Mouse (Mus musculus): Measurements from ENCODE around the gene Galk1.

Gene Galk1

DNA sequence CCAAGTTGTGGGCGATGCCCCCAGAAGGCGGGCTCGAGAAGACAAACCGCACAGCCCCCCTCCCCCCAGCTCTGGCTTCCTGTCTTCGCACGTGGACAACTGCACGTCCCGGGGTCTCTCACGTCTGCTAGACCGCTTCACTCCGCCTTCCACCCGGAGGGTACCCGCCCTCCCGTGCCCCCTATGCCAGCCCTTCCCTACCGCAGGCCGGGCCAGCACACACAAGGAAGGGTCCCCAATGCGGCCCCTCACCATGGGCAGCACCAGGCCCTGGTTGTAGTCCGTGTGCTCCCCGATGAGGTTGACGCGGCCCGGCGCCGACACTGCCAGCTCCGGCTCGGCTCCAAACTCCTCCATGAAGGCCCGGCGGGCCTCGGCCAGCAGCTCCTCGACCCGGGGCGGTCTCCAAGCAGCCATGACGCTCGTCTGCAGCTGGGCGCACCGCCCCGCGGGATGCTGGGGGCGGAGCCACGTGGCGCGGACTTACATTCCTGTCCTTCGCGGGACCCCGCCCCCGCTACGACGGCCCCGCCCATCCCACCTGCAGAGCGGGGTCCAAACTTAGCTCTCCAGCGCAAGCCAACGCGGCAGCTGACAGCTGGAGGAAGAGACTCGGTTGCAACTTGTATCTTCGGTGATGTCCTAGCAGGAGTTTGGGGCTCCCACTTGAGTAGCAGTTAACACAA lies at the start of gene Galk1:
Gene Galk1 (minus strand): TSS at position 458 of the 686 bp plus-strand sequence.
- DNase-seq (ENCODE audit: low spot score in 2 of 2), result peak; percentile 90

DNA sequence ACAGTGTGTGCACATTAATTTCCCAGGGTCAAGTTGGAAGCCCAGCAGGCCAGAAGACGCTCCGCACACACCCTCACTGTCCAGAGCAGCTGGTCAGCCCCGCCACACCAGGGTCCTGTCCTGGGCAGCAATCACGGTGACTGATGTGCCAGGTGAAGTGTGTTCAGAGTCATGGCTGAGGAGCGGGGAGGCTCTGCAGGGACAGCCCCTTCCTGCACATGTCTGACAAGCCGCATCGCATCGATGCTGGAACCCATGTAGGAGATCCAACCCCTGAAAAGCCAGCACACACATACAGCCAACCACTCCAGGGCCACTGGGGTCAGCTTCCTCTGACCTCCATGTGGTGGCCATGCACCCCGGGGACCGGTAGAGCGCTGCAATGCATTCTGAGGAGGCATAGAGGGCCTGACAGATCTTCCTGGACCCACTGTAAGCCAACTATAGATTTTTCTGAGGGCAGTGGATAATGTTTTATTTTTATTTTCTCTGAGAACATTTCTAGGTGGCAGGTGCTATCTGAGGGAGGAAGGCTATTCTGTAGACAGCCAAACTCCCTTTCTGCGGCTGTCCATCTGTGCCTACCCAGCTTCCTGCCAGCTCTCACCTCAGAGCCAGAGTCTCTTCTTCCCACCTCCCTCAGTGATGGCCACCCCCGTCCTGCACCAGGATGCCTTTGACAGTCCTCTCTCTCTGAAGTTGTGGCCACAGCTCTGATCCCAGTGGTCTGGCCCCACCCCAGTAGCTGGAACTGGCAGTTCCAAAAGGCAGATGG lies 49.3 kb upstream of the Galk1 start:
- no peak for DNase-seq (ENCODE audit: low spot score in 2 of 2)

DNA sequence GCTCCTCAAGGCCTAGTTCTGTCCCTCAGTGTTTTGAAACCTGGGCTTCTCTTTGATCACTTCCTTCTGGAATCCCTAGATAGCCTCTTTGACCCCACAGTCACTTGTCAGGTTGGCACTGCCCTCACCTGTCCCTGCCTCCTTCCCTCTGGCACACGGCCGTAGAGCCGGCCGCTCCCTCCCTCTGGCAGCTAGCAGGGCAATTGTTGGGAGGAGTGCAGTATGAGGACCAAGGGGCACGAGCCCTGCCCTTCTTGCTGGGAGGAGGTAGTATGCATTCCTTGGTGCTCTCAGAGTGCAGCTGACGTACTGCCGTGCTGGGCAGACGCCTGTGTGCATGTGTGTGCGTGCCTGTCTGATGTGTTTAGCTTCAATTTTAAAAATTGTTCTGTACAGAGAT lies 48.1 kb upstream of the Galk1 start:
- DNase-seq (ENCODE audit: low spot score in 2 of 2), result no peak

DNA sequence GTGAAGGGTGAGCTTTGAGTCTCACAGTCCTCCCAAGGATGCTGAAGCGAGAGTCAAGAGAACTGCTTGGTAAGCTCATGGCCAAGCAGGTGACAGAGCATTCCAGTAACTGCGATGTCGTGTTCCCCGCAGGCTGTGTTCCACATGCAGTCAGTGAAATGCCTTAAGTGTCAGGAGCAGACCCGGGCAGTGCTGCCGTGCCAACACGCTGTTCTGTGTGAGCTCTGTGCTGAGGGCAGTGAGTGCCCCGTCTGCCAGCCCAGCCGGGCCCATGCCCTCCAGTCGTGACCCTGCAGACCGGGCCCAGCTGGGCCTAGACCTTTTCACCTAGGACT lies 47.1 kb upstream of the Galk1 start:
- DNase-seq (ENCODE audit: low spot score in 2 of 2), result no peak

DNA sequence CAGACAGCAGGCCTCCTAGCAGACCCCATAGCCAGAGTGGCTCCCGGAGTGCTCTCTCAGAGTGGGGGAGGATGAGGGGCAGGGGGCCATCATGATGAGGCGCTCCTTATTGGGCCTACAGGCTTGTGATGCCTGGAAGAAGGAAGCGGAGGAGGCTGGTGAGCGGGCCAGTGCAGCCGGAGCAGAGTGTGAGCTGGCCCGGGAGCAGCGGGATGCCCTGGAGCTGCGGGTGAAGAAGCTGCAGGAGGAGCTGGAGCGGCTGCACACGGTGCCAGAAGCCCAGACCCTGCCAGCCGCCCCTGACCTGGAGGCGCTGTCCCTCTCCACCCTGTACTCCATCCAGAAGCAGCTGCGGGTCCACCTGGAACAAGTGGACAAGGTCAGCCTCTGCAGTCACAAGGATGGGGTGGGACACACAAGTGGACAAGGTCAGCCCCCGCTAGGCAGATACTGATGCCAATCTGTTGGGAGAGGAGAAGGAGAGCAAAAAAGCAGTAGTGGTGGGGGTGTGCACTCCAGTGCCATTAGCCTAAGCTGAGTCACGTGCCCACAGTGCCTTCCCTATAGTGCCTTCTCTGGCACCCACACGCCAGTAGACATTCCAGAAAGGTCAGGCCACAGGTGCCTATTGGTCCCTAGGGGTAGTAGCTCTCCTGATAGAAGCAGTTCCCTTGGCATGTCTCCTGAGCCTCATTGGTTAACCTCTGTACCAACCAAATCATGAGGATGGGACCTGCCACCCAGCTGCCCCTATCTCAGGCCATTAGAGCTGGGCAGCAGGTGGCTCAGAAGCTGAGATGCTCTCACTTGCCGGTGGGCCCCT lies 46.6 kb upstream of the Galk1 start:
- no peak for DNase-seq (ENCODE audit: low spot score in 2 of 2)

DNA sequence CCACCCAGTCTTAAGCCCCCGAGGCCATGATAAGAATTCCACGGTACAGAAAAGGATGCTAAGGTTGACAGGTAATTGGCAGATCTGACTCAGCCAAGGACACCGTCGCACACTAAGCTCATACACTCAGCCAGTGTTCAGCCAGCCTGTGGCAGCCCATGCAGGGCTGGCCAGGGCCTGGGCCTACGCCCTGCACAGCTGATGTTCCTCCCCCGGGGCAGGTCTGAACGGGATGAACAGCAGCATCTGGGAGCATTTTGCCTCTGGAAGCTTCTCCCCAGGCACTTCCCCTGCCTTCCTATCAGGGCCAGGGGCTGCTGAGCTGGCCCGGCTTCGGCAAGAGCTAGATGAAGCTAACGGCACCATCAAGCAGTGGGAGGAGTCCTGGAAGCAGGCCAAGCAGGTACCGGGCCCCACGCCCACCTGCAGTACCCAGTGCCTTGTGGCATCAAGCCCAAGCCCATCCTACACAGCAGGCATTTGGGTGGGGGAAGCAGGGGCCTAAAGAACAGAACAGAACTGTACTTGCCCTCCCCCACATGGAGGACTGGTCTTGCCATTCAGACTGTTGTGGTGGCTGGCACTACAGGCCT lies 45.6 kb upstream of the Galk1 start:
- no peak for DNase-seq (ENCODE audit: low spot score in 2 of 2)

DNA sequence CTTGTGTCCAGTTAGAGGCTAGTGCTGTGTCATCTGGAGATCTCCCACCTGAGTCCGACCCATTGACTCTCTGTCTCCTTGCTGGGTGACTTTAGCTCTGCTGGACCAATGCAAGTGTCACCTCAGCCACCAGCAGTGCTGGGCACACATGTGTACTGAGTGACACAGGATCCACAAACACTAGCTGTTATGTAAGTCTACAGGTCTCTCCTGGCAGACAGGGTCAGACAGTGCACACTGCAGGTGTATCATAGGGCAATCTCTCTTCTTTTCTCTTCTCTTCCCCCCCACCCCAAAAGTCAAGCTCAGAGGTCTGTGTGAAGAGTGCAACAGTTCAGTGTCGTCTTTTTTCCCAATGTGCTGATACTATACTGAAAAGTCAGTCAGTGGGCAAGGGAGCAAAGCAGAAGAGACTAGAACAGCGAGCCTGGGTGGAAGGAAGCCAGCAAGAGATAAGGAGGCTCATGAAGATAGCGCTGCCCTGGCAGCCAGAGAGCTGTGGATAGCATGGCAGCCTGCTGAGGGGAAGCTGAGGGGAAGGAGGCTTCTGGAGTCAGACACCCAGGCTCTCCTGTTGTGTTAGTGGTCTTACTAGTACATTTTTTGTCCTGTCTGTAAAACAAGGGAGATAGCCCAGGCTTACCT lies 44.8 kb upstream of the Galk1 start:
- no peak for DNase-seq (ENCODE audit: low spot score in 2 of 2)

DNA sequence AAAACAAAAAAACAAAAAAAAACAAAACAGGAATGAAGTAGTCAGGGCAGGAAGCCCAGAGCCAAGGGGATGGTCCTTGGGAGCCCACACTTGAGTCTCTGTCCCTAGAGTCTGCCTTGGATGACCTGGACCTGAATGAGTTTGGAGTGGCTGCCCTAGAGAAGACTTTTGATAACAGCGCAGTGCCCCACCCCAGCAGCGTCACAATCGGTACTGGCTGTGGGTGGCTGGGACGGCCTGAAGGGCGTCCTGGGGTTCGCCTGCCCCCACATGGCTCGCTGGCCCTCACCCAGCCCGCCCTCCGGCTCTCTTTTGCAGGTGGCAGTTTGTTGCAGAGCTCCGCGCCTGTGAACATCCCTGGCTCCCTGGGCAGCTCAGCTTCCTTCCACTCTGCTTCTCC lies 43.4 kb upstream of the Galk1 start:
- DNase-seq (ENCODE audit: low spot score in 2 of 2), result no peak

DNA sequence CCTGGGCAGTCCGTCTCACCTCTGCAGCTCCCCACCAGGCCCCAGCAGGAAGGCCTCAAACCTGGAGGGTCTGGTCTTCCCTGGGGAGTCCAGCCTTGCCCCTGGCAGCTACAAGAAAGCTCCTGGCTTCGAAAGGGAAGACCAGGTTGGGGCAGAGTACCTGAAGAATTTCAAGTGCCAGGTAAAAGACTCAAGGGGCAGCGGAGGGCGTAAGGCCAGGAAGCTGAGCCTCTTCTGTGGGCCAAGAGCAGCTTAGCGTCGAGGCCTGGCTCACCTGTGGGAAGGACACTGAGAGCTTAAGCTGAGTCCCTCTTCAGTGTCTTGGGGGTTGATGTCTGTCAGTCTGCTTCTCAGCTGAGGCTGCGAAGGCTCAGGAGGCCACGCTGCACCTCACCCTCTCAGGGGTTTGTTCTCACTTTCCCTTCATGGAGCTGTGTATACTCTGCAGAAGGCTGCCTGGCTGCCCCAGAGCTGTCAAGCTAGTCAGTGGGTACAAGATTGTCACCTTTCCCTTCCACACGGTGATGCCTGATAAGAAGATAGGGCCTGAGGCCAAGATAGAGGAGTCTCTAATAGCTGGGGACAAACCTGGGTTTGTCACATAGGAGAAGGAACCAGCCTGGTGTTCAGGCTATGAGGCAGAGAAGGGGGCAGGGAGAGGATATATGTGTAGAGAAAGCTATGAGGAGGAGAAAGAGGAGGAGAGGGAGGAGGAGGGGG lies 41.2 kb upstream of the Galk1 start:
- no peak for DNase-seq (ENCODE audit: low spot score in 2 of 2)

DNA sequence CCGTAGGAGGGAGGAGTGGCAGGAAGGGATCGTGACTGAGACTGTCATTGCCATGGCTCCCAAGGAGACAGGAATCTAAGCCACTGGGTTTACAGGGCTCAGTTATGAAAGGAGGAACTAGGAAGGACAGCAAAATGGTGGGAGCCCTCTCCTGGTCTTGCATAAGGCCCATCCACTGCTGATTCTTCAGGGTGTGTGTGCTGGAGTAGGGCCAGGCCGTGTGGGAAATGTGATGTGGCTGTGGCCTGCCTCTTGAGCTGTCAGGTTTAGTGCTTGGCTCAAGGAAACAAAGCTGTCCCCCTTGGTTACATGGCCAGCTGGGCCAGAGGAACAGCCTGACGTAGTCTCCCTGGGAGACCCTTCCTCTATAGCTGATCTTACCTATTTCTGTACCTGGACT lies 37.7 kb upstream of the Galk1 start:
- DNase-seq (ENCODE audit: low spot score in 2 of 2), result no peak

DNA sequence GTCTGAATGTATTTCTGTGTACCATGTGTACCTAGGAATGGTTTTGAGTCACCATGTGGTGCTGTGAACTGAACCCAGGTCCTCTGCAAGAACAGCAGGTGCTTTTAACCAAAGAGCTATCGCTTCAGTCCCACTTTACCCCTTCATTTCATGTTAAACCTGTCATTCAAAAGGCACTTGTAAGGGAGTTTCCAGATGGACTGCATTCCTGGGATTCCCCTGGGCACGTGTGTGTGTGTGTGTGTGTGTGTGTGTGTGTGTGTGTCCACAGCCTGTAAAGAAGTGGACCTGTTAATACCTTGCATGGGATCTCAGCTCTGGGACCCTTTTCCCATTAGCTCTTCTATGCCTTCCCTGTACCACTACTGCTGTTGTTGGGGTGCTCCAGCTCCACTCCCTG lies 37.1 kb upstream of the Galk1 start:
- no peak for DNase-seq (ENCODE audit: low spot score in 2 of 2)

DNA sequence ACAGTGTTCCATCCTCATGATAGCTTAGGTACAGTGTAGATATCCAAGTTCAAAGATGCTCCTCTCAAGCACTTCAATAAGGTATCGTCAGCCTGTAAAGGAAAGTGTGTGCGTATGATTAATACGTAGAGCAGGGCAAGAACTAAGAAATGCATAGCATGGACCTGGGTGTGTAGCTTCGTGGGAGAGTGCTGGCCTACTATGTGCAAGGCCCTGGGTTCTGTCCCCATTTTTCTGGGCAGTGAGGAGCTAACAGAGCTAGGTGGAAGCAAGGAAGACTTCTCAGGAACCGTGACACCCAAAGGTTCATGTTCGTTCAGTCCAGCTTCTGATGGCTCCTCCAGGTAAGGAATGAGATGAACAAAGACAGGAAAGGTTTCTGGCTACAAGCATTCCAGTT lies 32.7 kb upstream of the Galk1 start:
- DNase-seq (ENCODE audit: low spot score in 2 of 2), result no peak

DNA sequence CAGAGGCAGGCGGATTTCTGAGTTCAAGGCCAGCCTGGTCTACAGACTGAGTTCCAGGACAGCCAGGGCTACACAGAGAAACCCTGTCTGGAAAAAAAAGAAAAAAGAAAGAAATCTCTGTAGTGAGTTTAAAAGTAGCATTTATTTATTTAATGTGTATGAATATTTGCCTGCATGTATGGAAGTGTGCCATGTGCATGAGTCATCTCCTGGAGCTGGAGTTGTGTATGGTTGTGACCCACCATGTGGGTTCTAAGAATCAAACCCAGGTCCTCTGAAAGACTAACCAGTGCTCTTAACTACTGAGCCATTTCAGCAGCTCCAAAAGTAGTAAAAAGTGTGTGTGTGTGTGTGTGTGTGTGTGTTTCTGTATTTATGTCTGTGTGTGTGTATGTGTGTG lies 30.8 kb upstream of the Galk1 start:
- DNase-seq (ENCODE audit: low spot score in 2 of 2), result no peak

DNA sequence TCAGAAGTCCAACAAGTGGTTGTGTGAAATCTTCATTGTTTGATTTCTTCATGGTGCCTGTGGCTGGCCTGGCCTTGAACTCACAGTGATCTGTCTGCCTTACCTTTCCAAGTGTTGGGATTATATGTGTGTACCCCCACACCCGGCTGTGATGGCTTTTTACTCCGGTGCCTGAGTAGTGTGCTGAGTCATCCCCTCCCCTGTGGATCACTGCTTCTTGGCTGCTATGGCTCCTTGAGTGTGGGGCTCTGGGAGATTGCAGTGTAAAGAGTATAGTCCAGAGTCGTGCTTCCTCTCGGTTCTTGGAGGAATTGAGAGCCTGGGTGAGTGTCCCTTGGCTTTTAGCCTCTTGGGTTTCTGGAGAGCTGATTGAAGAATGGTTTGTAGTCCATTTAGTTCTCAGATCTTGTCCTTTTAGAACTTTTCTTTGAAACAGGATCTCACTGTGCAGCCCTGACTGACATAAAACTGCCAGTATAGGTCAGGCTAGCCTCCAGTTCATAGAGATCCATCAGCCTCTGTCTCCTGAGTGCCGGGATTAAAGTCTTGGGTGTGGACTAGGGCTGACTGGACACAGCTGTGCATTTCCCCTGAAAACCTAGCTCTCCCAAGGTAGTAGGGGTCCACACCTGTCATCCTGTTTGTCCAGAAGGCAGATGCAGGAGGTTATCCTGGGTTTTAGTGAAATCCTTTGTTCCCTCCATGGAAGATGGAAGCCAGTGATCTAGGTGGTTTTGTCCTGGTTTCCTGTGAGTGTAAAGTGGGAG lies 30.0 kb upstream of the Galk1 start:
- DNase-seq (ENCODE audit: low spot score in 2 of 2), result no peak

DNA sequence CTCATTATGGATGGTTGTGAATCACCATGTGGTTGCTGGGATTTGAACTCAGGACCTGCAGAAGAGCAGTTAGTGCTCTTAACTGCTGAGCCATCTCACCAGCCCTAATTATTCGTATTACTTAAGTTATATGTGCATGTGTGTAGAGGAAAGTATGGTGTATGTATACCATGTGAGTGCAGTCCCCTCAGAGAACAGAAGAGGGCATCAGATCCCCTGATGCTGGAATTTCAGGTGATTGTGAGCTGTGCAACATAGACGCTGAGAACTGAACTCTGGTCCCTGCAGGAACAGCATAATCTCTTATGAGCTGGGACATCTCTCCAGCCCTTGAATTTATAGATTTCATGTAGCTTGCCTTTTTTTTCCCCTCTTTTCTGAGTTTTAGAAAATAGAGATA lies 29.3 kb upstream of the Galk1 start:
- DNase-seq (ENCODE audit: low spot score in 2 of 2), result no peak

DNA sequence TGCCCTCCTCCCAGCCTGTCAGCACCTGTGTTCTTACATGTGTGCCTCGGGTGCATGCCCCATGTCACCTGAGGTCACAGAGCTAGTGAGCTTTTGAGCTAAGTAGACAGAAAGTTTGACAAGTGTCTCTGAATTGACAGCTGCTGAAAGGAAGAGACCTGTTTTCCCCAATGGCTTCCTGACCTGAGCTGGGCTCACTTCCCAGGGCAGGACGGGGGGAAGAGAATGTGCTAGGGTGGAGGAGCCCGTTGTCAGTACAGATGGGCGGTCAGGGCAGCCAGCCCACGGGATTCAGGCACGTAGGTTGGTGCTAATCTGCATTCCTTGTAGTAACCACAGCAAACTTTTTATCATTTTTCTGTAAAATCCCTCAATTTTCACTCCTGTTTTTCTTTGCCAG lies 28.1 kb upstream of the Galk1 start:
- no peak for DNase-seq (ENCODE audit: low spot score in 2 of 2)

DNA sequence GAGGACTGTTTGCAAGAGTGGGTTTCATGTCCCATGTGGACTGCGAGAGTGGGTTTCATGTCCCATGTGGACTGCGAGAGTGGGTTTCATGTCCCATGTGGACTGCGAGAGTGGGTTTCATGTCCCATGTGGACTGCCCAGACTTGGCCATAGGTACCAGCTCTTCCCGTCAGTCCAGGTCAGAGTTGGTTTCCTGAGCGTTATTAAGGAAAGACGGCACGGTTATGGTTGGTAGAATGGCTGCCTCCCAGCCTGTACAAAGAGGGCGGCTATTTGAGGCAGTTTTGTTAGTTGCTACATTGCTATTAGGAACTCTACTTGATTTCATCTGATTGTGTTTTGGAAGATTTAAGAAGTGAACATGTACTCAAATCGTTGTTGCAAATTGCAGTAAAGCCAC lies 25.3 kb upstream of the Galk1 start:
- no peak for DNase-seq (ENCODE audit: low spot score in 2 of 2)

DNA sequence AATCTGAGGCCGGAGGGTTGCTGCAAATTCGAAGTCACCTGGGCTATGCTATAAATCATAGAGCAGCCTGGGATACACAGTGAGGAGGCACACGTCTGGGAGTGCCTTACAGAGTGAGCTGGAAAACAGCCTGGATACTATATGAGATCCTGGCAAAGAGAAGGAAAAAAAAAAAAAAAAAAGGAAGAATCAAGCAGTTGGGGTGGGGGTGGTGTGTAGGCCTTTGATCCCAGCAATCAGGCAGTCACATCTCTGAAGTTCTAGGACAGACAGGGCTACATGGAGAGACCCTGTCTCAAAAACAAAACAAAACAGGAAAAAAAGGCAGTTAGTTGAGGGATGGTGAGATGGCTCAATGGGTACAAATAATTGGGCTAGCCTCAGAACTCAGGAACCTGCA lies 24.2 kb upstream of the Galk1 start:
- DNase-seq (ENCODE audit: low spot score in 2 of 2), result no peak

DNA sequence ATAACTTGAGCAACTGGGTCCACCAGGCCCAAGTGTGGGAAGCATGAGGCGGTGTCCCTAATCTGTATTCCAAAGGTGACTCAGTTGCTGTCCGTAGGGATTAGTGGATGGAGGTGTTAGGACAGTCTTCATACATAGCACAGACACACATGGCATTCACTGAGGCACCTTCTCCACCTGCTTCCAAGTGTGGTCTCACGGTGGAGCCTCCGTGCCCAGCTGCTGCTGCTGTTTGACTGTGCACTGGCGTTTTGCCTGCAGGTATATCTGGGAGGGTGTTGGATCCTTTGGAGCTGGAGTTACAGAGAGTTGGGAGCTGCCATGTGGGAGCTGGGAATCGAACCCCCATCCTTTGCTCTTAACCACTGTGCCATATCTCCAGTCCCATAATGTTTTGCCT lies 22.1 kb upstream of the Galk1 start:
- DNase-seq (ENCODE audit: low spot score in 2 of 2), result no peak

Data from urinary bladder, postnatal 4 days (tissue).